Mouse (Mus musculus) kidney, adult 2 months (tissue): ENCODE results near the gene Pten. TPM values are rescaled to one million over a fixed set of nuclear protein-coding genes. Genes with fewer than 3 reads are reported as not detected.

Source experiments
- DNase-seq: peaks from one replicate; pipeline ENCODE4 v3.0.0; 2021
- H3K27ac ChIP-seq: fragments of 200-500 bp; 2 replicates; pipeline ENCODE4 v1.5.1; 2012; ENCODE audit warnings: low read depth, low read length, control low read depth, inconsistent platforms; ENCODE audit not compliant: insufficient read depth
- H3K27me3 ChIP-seq: fragments of 200-500 bp; replicated peaks from 2 replicates; pipeline ENCODE4 v1.6.1; 2012; ENCODE audit warnings: mild to moderate bottlenecking, moderate library complexity, low read length, inconsistent platforms; ENCODE audit not compliant: control insufficient read depth, insufficient read depth
- H3K36me3 ChIP-seq: fragments of 200-500 bp; 2 replicates; pipeline ENCODE4 v1.6.1; 2012; ENCODE audit warnings: mild to moderate bottlenecking, moderate library complexity, low read length, inconsistent platforms; ENCODE audit not compliant: control insufficient read depth, insufficient read depth
- H3K4me1 ChIP-seq: fragments of 200-500 bp; 2 replicates; pipeline ENCODE4 v1.6.1; 2011; ENCODE audit warnings: low read length; ENCODE audit not compliant: control insufficient read depth, insufficient read depth
- H3K4me3 ChIP-seq: fragments of 200-500 bp; 2 replicates; pipeline ENCODE4 v1.5.1; 2011; ENCODE audit warnings: mild to moderate bottlenecking, low read depth, low read length, control low read depth; ENCODE audit not compliant: insufficient read depth
- CTCF ChIP-seq: fragments of 200-500 bp; conservative IDR thresholded peaks from 2 replicates; pipeline ENCODE4 v1.5.1; 2011; ENCODE audit warnings: low read depth, mild to moderate bottlenecking, control low read depth, low read length, moderate library complexity, mixed read lengths; ENCODE audit not compliant: insufficient read depth, insufficient read length
- POLR2A ChIP-seq: fragments of 200-500 bp; IDR thresholded peaks from one replicate; pipeline ENCODE4 v1.6.1; 2011; ENCODE audit warnings: low read depth, low read length, control low read depth
- WGBS: fragments of 180-500 bp; shearing (Covaris S2); methylation state at CpG from one replicate; pipeline ENCODE4 v1.1.7; 2018; 5-methylcytosine and 5-hydroxymethylcytosine counted together
- polyA plus RNA-seq: library from polyadenylated mRNA; depleted of rRNA; stranded (reverse); fragments of >200 nt; gene quantifications from 2 replicates; pipeline ENCODE4 v1.2.3, GENCODE M21; 2012

Gene Pten
- polyA plus RNA-seq, 1 experiment, result 15.2 TPM

GRCm38 (mm10) chr19:32852306-32852705 is 95.0 kb downstream of the Pten start:
- TF ChIP-seq CTCF, result no peak
- TF ChIP-seq POLR2A, result no peak
- Histone ChIP-seq H3K4me1 (no peaks in the 10 kb centered on the region), H3K27ac (no peak overlapping the region), H3K27me3 (no peaks in the 10 kb centered on the region), H3K36me3 (no peaks in the 10 kb centered on the region), H3K4me3 (no peak overlapping the region)
- DNase-seq, result no peak
- WGBS, result 77% methylated on average over 3 of the region's 3 CpGs

GRCm38 (mm10) chr19:32861675-32862575 is 104.6 kb downstream of the Pten start:
- no peak for TF ChIP-seq CTCF
- no peak for TF ChIP-seq POLR2A
- Histone ChIP-seq H3K4me1 (no peaks in the 10 kb centered on the region), H3K4me3 (no peak overlapping the region), H3K27ac (no peak overlapping the region), H3K36me3 (no peaks in the 10 kb centered on the region), H3K27me3 (no peaks in the 10 kb centered on the region)
- no peak for DNase-seq
- 54% methylated on average over 12 of the region's 12 CpGs for WGBS

GRCm38 (mm10) chr19:32866765-32867164 is 109.5 kb downstream of the Pten start:
- Histone ChIP-seq H3K27ac (no peak overlapping the region), H3K36me3 (no peaks in the 10 kb centered on the region), H3K4me3 (no peak overlapping the region), H3K4me1 (no peaks in the 10 kb centered on the region), H3K27me3 (no peaks in the 10 kb centered on the region; the same call in 1 of the 2 replicates)
- WGBS, result 22% methylated on average over 13 of the region's 13 CpGs
- TF ChIP-seq CTCF (no peak), POLR2A (no peak)
- DNase-seq, result no peak

- TF ChIP-seq CTCF, result no peak
- no peaks in the 10 kb centered on the region for H3K4me1 ChIP-seq
- no peaks in the 10 kb centered on the region for H3K36me3 ChIP-seq
- H3K4me3 ChIP-seq, result no peak overlapping the region
- 30% methylated on average over 18 of the region's 18 CpGs for WGBS
- no peaks in the 10 kb centered on the region; the same call in 1 of the 2 replicates for H3K27me3 ChIP-seq
- no peak overlapping the region for H3K27ac ChIP-seq
- no peak for DNase-seq
Measured at GRCm38 (mm10) chr19:32867181-32867897, 110.0 kb downstream of the Pten start.

DNA sequence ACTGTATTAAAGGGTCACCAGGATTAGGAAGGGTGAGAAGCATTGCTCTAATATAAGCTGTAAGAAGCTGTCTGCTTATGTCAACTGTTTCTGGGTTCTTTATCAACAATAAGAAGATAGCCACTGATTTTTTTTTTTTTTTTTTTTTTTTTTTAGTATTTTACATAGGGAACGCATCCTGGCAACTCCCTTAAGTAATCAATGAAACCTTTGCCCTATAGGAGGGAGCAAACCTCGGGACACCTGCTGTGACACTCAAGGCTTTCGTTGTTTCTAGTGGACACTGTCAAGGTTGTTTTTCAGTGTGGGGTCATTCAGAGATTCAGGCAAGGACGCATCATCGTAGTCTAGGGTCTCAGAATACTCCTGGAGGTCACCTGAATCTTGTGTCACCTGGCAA is 111.3 kb downstream of the Pten start:
- no peaks in the 10 kb centered on the region for H3K36me3 ChIP-seq
- DNase-seq, result no peak
- H3K4me3 ChIP-seq, result no peak overlapping the region
- 77% methylated on average over 5 of the region's 5 CpGs for WGBS
- no peaks in the 10 kb centered on the region; the same call in 1 of the 2 replicates for H3K27me3 ChIP-seq
- no peak overlapping the region for H3K27ac ChIP-seq
- no peaks in the 10 kb centered on the region for H3K4me1 ChIP-seq
- TF ChIP-seq POLR2A (no peak), CTCF (no peak)

DNA sequence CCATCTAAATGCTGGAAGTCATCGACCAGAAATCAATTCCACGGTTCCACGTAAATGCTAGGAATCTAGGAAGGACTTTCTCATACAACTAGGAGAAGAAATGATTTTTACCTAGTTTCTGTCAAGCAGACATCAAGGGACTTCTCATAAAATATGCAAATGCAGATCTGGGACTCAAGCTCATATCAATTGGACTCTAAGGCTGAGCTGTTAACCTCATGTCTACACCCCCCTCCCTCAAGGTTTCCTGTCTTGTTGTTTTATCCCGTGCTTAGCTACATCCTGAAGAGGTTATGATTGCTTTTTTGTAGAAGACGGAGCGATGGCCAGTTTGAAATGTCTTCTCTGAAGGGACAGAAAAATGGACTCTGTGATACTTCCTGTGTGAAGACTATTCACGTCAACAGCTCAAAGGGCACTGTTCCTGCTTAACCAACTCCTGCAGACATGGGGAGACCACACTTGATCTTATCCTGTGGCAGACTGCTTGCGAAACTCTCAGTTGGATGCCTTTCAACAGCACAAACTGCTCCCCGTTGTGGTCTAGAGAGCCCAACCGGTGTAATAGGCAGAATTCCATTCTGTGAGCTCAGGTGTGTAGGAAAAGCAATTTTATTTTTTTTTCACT is 111.9 kb downstream of the Pten start:
- Histone ChIP-seq H3K4me1 (no peaks in the 10 kb centered on the region), H3K27ac (no peak overlapping the region), H3K36me3 (no peaks in the 10 kb centered on the region), H3K27me3 (no peaks in the 10 kb centered on the region; the same call in 1 of the 2 replicates), H3K4me3 (no peak overlapping the region)
- no peak for TF ChIP-seq CTCF
- no peak for TF ChIP-seq POLR2A
- DNase-seq, result peak; percentile 29
- 45% methylated on average over 10 of the region's 10 CpGs for WGBS
